Comparison of ENCODE assay signal across 18 mouse cellular contexts in genomic region chr17:5957097-5957496, GRCm38 (mm10). TPM values are rescaled to one million over a fixed set of nuclear protein-coding genes. Genes with fewer than 3 reads are reported as not detected.
DNase-seq lines count a peak whose midpoint lies in the region; ATAC-seq and TF ChIP-seq lines count a peak whose summit lies in the region.
"Had no signal": no experiment of that assay in that cellular context is flagged by ENCODE, and none has a peak within 500 bp of the region (broad histone marks: within the 10 kb centered on the region; RNA-seq: fewer than 3 reads in every experiment).

No protein-coding gene starts in this region.

- no peak overlapping the region for H3K4me2 ChIP-seq in intestine, embryonic 16.5 days (ENCODE audit: low read depth, low read length)
- H3K4me2 ChIP-seq: embryonic facial prominence, embryonic 12.5 days; hindbrain, embryonic 12.5 days; kidney, embryonic 15.5 days; limb, embryonic 12.5 days; lung, embryonic 14.5 days had no signal

- H3K9me3 ChIP-seq in intestine, embryonic 16.5 days (ENCODE audit: control insufficient read depth, low read length) = no peaks in the 10 kb centered on the region
- H3K9me3 ChIP-seq: embryonic facial prominence, embryonic 12.5 days; G1E; hindbrain, embryonic 12.5 days; kidney, embryonic 15.5 days had no signal

- ATAC-seq in intestine, embryonic 16.5 days = no peak
- ATAC-seq: CD4-positive, CD25-positive, alpha-beta regulatory T cell, adult 4 months; forebrain, embryonic 16.5 days; inflammation-experienced regulatory T-cells, adult 6 months had no signal

- no peak for TF ChIP-seq CTCF in layer of hippocampus, adult 2 months (conservative IDR thresholded peaks at IDR 0.05)
- no peak for TF ChIP-seq CTCF in cortical plate, adult 2 months (IDR thresholded peaks at IDR 0.05; ENCODE audit: extremely low read depth, insufficient read depth, low read length)

- H3K36me3 ChIP-seq in intestine, embryonic 16.5 days (ENCODE audit: control insufficient read depth, insufficient read depth, low read length) = no peaks in the 10 kb centered on the region
- H3K36me3 ChIP-seq: embryonic facial prominence, embryonic 12.5 days; G1E; hindbrain, embryonic 12.5 days; kidney, embryonic 15.5 days; limb, embryonic 12.5 days had no signal

- H3K27ac ChIP-seq in layer of hippocampus, adult 2 months = peak overlapping the region; percentile 78
- H3K27ac ChIP-seq in cortical plate, adult 2 months (ENCODE audit: insufficient read depth, low read length) = 0 out of 2 replicates have a peak overlapping the region, but pooled peaks have one; percentile 63
- H3K27ac ChIP-seq in intestine, embryonic 16.5 days (ENCODE audit: low read length) = no peak overlapping the region
- H3K27ac ChIP-seq: embryonic facial prominence, embryonic 12.5 days; hindbrain, embryonic 12.5 days; kidney, embryonic 15.5 days; limb, embryonic 12.5 days had no signal

- H3K9ac ChIP-seq in intestine, embryonic 16.5 days (ENCODE audit: low read depth, low read length) = no peak overlapping the region
- H3K9ac ChIP-seq: embryonic facial prominence, embryonic 12.5 days; hindbrain, embryonic 12.5 days; kidney, embryonic 15.5 days; limb, embryonic 12.5 days; lung, embryonic 14.5 days had no signal

- no peak for DNase-seq in layer of hippocampus, adult 2 months (ENCODE audit: low spot score in 2 of 2)
- DNase-seq in layer of hippocampus, postnatal 36 days = no peak
- DNase-seq in 3T3-L1 (ENCODE audit: low read depth, low spot score) = peak; percentile 84
- peak; percentile 80 for DNase-seq in Muller cell, postnatal 12 days (ENCODE audit: inconsistent ontology term)
- DNase-seq in kidney, adult 9 months = no peak
- DNase-seq: lung, embryonic 14.5 days; right cerebral cortex, adult 18-20 months; thymus, postnatal 14 days had no signal

- no peak overlapping the region for H3K4me3 ChIP-seq in layer of hippocampus, adult 2 months
- no peak overlapping the region for H3K4me3 ChIP-seq in cortical plate, adult 2 months (ENCODE audit: insufficient read depth, low read length)
- no peak overlapping the region for H3K4me3 ChIP-seq in intestine, embryonic 16.5 days (ENCODE audit: low read length)
- H3K4me3 ChIP-seq: embryonic facial prominence, embryonic 12.5 days; hindbrain, embryonic 12.5 days; kidney, embryonic 15.5 days; limb, embryonic 12.5 days had no signal

- 53% methylated on average over 3 of the region's 3 CpGs for WGBS in intestine, embryonic 16.5 days

- H3K27me3 ChIP-seq in intestine, embryonic 16.5 days (replicated peaks; ENCODE audit: control insufficient read depth, insufficient read depth, low read length) = no peaks in the 10 kb centered on the region
- H3K27me3 ChIP-seq: embryonic facial prominence, embryonic 12.5 days; hindbrain, embryonic 12.5 days; kidney, embryonic 15.5 days had no signal

- no peaks in the 10 kb centered on the region for H3K4me1 ChIP-seq in cortical plate, adult 2 months (ENCODE audit: control insufficient read depth, insufficient read depth, low read length)
- peaks cover 28% of the 10 kb centered on the region for H3K4me1 ChIP-seq in intestine, embryonic 16.5 days (ENCODE audit: control insufficient read depth, insufficient read depth, low read length)

- no peak for TF ChIP-seq POLR2A in cortical plate, adult 2 months (IDR thresholded peaks at IDR 0.05; ENCODE audit: extremely low read depth, insufficient read depth, low read length)

RNA-seq across cellular contexts. Expression of gene Synj2, which starts 16.0 kb away (rescaled TPM):
- total RNA-seq in layer of hippocampus, adult 2 months (2021) = 10 to 100 TPM; 54.1 to 62.2 TPM
- 10 to 100 TPM; 64.0 to 66.9 TPM for total RNA-seq in layer of hippocampus, postnatal 36 days (2021)
- 37.7 and 39.6 TPM in 2 replicates for polyA plus RNA-seq in cortical plate, adult 2 months (2012; rRNA removed)
- polyA plus RNA-seq in intestine, embryonic 16.5 days (2015; fragmentation: Nextera tagmentation; extraction: Ambion mirVana) = 3.5 and 4.0 TPM in 2 replicates

Comparison
In these comparisons a context has a peak if more than half of its experiments do, and no peak if none do; other contexts are left out.
1. DNase-seq: peak in 3T3-L1 (single experiment) and Muller cell, postnatal 12 days (single experiment); none in layer of hippocampus, adult 2 months (0 of 2), layer of hippocampus, postnatal 36 days (0 of 2) and kidney, adult 9 months (single experiment).